Mouse (Mus musculus): ENCODE data around the gene Bad.
"Not testable (repeated sequence)": the region's sequence is repeated elsewhere in the genome, so short reads cannot be mapped to it uniquely, and the experiment has no call there.

Bad gene

GRCm38 (mm10) chr19:6987061-6987903 lies 45.6 kb downstream of the Bad start, which contains the start of gene Vegfb:
Vegfb (minus strand) TSS chr19:6987651.
- peak; percentile 64 to 67 for DNase-seq

DNA sequence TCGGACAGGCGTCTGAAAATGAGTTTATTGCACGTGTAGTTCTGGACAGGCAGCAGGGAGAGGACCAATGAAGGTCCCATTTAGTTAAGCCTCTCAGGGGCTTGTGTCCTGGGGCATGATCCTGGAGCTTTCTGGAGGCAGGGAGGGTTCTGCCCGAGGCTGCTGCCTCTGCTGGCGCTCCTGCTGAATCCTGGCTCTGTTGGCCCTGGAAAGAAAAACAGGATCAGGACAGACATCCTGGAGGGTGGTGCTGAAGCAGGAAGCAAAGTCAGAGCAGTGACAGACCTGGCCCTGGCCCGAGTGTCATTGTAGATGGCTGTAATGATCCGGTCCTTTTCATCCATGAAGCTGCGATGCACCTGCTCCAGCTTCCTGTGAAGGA lies 46.2 kb downstream of the Bad start:
- no peak for DNase-seq

DNA sequence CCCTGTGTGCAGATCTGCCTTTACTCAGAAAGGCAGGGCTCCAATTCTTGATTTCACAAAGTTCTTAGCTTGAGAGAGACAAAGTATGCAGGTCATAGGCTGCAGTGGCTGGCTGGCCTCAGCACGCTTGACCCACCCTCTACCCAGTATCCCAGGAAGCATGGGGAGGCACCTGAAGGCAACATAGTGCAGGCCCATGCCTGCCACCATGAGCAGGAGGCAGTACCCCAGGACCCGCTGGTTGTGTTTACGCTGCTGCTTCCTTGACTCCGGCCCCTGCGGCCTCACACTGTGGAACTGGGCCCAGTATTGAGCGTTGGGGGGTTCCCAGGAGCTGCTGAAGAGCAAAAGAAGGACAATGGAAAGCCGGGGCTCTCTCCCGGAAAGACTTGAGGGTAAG lies 47.6 kb downstream of the Bad start:
- DNase-seq: peak in 1 of 2 experiments; percentile 24

- DNase-seq: no peak
Observed at GRCm38 (mm10) chr19:6990712-6991111, 49.1 kb downstream of the Bad start.

- DNase-seq: not testable (repeated sequence)
Observed at GRCm38 (mm10) chr19:6991166-6991565, 49.5 kb downstream of the Bad start.

GRCm38 (mm10) chr19:6992011-6992858 lies 50.6 kb downstream of the Bad start, which contains the start of gene Dnajc4:
Dnajc4 (minus strand) TSS chr19:6992572.
- peak; percentile 97 to 99 for DNase-seq

- DNase-seq: no peak
Observed at GRCm38 (mm10) chr19:6993011-6993770, 51.5 kb downstream of the Bad start.

DNA sequence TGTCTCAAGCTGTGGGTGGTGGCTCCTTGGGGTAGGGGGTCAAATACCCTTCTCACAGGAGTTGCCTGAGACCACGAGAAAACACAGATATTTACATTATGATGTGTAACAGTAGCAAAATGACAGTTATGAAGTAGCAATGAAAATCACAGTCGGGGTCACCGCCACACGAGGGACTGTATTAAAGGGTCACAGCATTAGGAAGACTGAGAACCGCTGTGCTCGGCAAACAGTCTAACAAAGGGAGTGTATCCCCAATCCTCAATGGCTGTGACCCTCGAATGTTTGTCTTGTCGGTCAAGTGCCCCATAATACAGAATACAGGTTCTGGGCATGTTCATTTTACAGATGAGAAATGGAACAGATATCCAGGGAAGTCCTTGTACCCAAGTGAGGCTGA lies 52.3 kb downstream of the Bad start:
- DNase-seq: no peak

DNA sequence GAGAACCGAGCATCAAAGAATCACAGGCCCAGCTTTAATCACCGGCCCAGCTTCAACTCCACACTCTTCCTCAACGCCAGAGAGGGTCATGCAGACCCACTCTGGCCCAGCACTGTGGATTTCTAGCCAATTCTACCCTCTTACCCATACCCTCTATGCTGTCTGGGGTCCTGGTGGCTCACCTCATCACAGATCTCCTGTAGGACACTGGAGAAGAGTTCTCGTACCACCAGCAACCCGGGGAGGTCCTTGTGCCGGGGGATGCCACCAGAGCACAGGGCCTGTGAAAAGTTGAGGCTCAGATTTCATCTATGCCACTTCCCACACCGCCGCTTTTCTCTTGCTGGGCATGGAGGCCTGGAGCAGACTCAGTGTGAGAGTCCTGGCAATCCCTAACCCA lies 52.8 kb downstream of the Bad start:
- no peak for DNase-seq

- DNase-seq: no peak
Observed at GRCm38 (mm10) chr19:6995255-6995991, 53.8 kb downstream of the Bad start.

DNA sequence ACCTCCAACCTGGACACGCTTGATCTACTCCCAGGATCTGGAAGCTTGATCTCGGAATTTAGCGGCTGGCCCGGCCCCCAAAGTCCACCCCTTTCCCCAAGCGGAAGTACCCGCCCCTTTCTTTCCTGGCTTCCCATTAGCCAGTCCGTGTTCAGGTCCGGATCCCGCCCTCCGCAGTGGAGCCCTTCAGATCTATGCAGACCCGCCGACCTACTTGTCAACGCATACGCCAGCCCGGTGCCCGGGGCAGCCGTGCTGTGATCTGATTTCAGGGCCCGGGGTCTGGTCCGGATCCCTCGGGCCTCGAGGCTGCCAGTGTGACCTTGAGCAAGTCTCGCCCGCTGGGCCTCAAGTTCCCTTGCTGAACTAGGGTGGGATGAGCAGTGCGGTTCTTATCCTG lies 54.3 kb downstream of the Bad start, which contains the start of the genes Nudt22 and Trpt1:
Gene Nudt22, minus strand, starts transcription at position 112 of the 400 bp plus-strand sequence.
Gene Trpt1, plus strand, starts transcription at position 126 of the 400 bp plus-strand sequence.
- peak; percentile 91 to 94 for DNase-seq

- DNase-seq: no peak
Observed at GRCm38 (mm10) chr19:6997721-6998290, 56.1 kb downstream of the Bad start.

GRCm38 (mm10) chr19:6999360-7000063 lies 57.9 kb downstream of the Bad start:
- no peak for DNase-seq

Measured in lung, adult 18-20 months (tissue).